Mouse (Mus musculus) midbrain, embryonic 10.5 days (tissue): ENCODE results near the gene Elmod3. TPM values are rescaled to one million over a fixed set of nuclear protein-coding genes. Genes with fewer than 3 reads are reported as not detected.

ENCODE experiments used
- DNase-seq: peaks from one replicate; pipeline ENCODE4 v3.0.0-alpha.2; 2017; ENCODE audit warnings: low spot score
- H3K27ac ChIP-seq: fragments of 300-500 bp; sonication (generic); replicated peaks from 2 replicates; pipeline ENCODE4 v1.5.1; 2016; ENCODE audit warnings: mild to moderate bottlenecking
- H3K27me3 ChIP-seq: fragments of 300-500 bp; sonication (generic); 2 replicates; pipeline ENCODE4 v1.6.1; 2016; ENCODE audit warnings: low read depth, mild to moderate bottlenecking; ENCODE audit not compliant: poor library complexity, severe bottlenecking
- H3K36me3 ChIP-seq: fragments of 300-500 bp; sonication (generic); 2 replicates; pipeline ENCODE4 v1.6.1; 2016; ENCODE audit warnings: mild to moderate bottlenecking, moderate library complexity
- H3K4me1 ChIP-seq: fragments of 300-500 bp; sonication (generic); 2 replicates; pipeline ENCODE4 v1.6.1; 2016
- H3K4me3 ChIP-seq: fragments of 300-500 bp; sonication (generic); 2 replicates; pipeline ENCODE4 v1.5.1; 2016; ENCODE audit warnings: mild to moderate bottlenecking, moderate library complexity
- H3K9me3 ChIP-seq: fragments of 300-500 bp; sonication (generic); replicated peaks from 2 replicates; pipeline ENCODE4 v1.6.1; 2016; ENCODE audit warnings: mild to moderate bottlenecking
- WGBS: fragments of 180-500 bp; shearing (Covaris S2); methylation state at CpG from one replicate; pipeline ENCODE4 v1.1.7; 2016; 5-methylcytosine and 5-hydroxymethylcytosine counted together
- polyA plus RNA-seq: library from polyadenylated mRNA; unstranded; fragments of >200 nt; fragmentation: Nextera tagmentation; extraction: Ambion mirVana; gene quantifications from 2 replicates; pipeline ENCODE4 v1.2.1, GENCODE M21; 2016

The Elmod3 gene
- 14.2 and 15.5 TPM in 2 replicates for polyA plus RNA-seq

GRCm38 (mm10) chr6:72597956-72598753 is at the start of gene Elmod3, which contains the start of gene Retsat:
Gene Elmod3 (minus strand): TSS chr6:72598413.
Gene Retsat (plus strand): TSS chr6:72598475.
- no peaks in the 10 kb centered on the region for H3K27me3 ChIP-seq
- H3K9me3 ChIP-seq: no peaks in the 10 kb centered on the region
- DNase-seq: peak; percentile 90
- H3K27ac ChIP-seq: peak within 1 kb of the TSS; percentile 82
- H3K36me3 ChIP-seq: no peaks in the 10 kb centered on the region
- 2% methylated on average over 38 of the region's 38 CpGs for WGBS
- peak within 1 kb of the TSS; percentile 71 for H3K4me3 ChIP-seq
- H3K4me1 ChIP-seq: peaks cover 21% of the 10 kb centered on the region

- Histone ChIP-seq H3K27ac (no peak overlapping the region), H3K27me3 (no peaks in the 10 kb centered on the region), H3K4me3 (no peak overlapping the region), H3K9me3 (no peaks in the 10 kb centered on the region), H3K4me1 (peaks cover 14% of the 10 kb centered on the region), H3K36me3 (peaks cover 10% of the 10 kb centered on the region)
- WGBS: 70% methylated on average over 10 of the region's 10 CpGs
- DNase-seq: peak; percentile 73
These were observed 49.2 kb upstream of the Elmod3 start for GRCm38 (mm10) chr6:72647383-72647820.

- Histone ChIP-seq H3K36me3 (peaks cover 17% of the 10 kb centered on the region), H3K4me1 (peaks cover 14% of the 10 kb centered on the region), H3K4me3 (no peak overlapping the region), H3K27me3 (no peaks in the 10 kb centered on the region), H3K27ac (no peak overlapping the region), H3K9me3 (no peaks in the 10 kb centered on the region)
- 88% methylated on average over 7 of the region's 7 CpGs for WGBS
- no peak for DNase-seq
These were observed 47.2 kb upstream of the Elmod3 start for GRCm38 (mm10) chr6:72645364-72645763.

GRCm38 (mm10) chr6:72644576-72644975 is 46.4 kb upstream of the Elmod3 start:
- no peak overlapping the region for H3K4me3 ChIP-seq
- peaks cover 19% of the 10 kb centered on the region for H3K36me3 ChIP-seq
- 82% methylated on average over 4 of the region's 4 CpGs for WGBS
- H3K9me3 ChIP-seq: no peaks in the 10 kb centered on the region
- no peaks in the 10 kb centered on the region for H3K27me3 ChIP-seq
- DNase-seq: no peak
- H3K4me1 ChIP-seq: peaks cover 14% of the 10 kb centered on the region
- no peak overlapping the region for H3K27ac ChIP-seq

GRCm38 (mm10) chr6:72641218-72641954 is 43.2 kb upstream of the Elmod3 start:
- Histone ChIP-seq H3K27me3 (no peaks in the 10 kb centered on the region), H3K4me3 (no peak overlapping the region), H3K27ac (no peak overlapping the region), H3K36me3 (0 out of 2 replicates have a peak, but pooled peaks cover 8% of the 10 kb centered on the region), H3K9me3 (no peaks in the 10 kb centered on the region), H3K4me1 (peaks cover under 1% of the 10 kb centered on the region; the same call in 1 of the 2 replicates)
- 85% methylated on average over 18 of the region's 18 CpGs for WGBS
- DNase-seq: no peak

GRCm38 (mm10) chr6:72636940-72637339 is 38.7 kb upstream of the Elmod3 start:
- Histone ChIP-seq H3K36me3 (peaks cover 25% of the 10 kb centered on the region), H3K9me3 (no peaks in the 10 kb centered on the region), H3K4me3 (no peak overlapping the region), H3K4me1 (peaks cover 4% of the 10 kb centered on the region; the same call in 1 of the 2 replicates), H3K27me3 (no peaks in the 10 kb centered on the region), H3K27ac (no peak overlapping the region)
- DNase-seq: no peak
- 80% methylated on average over 3 of the region's 3 CpGs for WGBS

- 58% methylated on average over 12 of the region's 12 CpGs for WGBS
- no peaks in the 10 kb centered on the region for H3K27me3 ChIP-seq
- peak; percentile 58 for DNase-seq
- peaks cover 4% of the 10 kb centered on the region; the same call in 1 of the 2 replicates for H3K4me1 ChIP-seq
- H3K4me3 ChIP-seq: no peak overlapping the region
- no peaks in the 10 kb centered on the region for H3K9me3 ChIP-seq
- peaks cover 34% of the 10 kb centered on the region for H3K36me3 ChIP-seq
- H3K27ac ChIP-seq: 0 out of 2 replicates have a peak overlapping the region, but pooled peaks have one; percentile 14
These were observed 37.7 kb upstream of the Elmod3 start for GRCm38 (mm10) chr6:72635760-72636431.

GRCm38 (mm10) chr6:72634311-72634710 is 36.1 kb upstream of the Elmod3 start:
- peaks cover 43% of the 10 kb centered on the region for H3K36me3 ChIP-seq
- DNase-seq: no peak
- H3K27ac ChIP-seq: no peak overlapping the region
- WGBS: 80% methylated on average over 10 of the region's 10 CpGs
- H3K9me3 ChIP-seq: no peaks in the 10 kb centered on the region
- H3K27me3 ChIP-seq: no peaks in the 10 kb centered on the region
- peaks cover 4% of the 10 kb centered on the region; the same call in 1 of the 2 replicates for H3K4me1 ChIP-seq
- no peak overlapping the region for H3K4me3 ChIP-seq

GRCm38 (mm10) chr6:72631700-72632099 is 33.5 kb upstream of the Elmod3 start:
- no peak for DNase-seq
- Histone ChIP-seq H3K36me3 (peaks cover 68% of the 10 kb centered on the region), H3K4me3 (no peak overlapping the region), H3K27me3 (no peaks in the 10 kb centered on the region), H3K27ac (no peak overlapping the region), H3K4me1 (peaks cover 4% of the 10 kb centered on the region; the same call in 1 of the 2 replicates), H3K9me3 (no peaks in the 10 kb centered on the region)
- WGBS: 90% methylated on average over 6 of the region's 6 CpGs

GRCm38 (mm10) chr6:72630961-72631360 is 32.7 kb upstream of the Elmod3 start:
- no peaks in the 10 kb centered on the region for H3K4me1 ChIP-seq
- 93% methylated on average over 14 of the region's 14 CpGs for WGBS
- no peak for DNase-seq
- H3K27me3 ChIP-seq: no peaks in the 10 kb centered on the region
- no peak overlapping the region for H3K27ac ChIP-seq
- peaks cover 72% of the 10 kb centered on the region for H3K36me3 ChIP-seq
- no peak overlapping the region for H3K4me3 ChIP-seq
- H3K9me3 ChIP-seq: no peaks in the 10 kb centered on the region

- H3K9me3 ChIP-seq: no peaks in the 10 kb centered on the region
- DNase-seq: no peak
- H3K36me3 ChIP-seq: peaks cover 72% of the 10 kb centered on the region
- H3K4me1 ChIP-seq: no peaks in the 10 kb centered on the region
- no peak overlapping the region for H3K27ac ChIP-seq
- 97% methylated on average over 2 of the region's 2 CpGs for WGBS
- no peak overlapping the region for H3K4me3 ChIP-seq
- H3K27me3 ChIP-seq: no peaks in the 10 kb centered on the region
These were observed 32.2 kb upstream of the Elmod3 start for GRCm38 (mm10) chr6:72630370-72630769.

GRCm38 (mm10) chr6:72627276-72627675 is 29.1 kb upstream of the Elmod3 start:
- H3K9me3 ChIP-seq: no peaks in the 10 kb centered on the region
- no peak for DNase-seq
- WGBS: 92% methylated on average over 16 of the region's 16 CpGs
- no peaks in the 10 kb centered on the region for H3K27me3 ChIP-seq
- no peak overlapping the region for H3K4me3 ChIP-seq
- H3K36me3 ChIP-seq: peaks cover 59% of the 10 kb centered on the region
- no peaks in the 10 kb centered on the region for H3K4me1 ChIP-seq
- no peak overlapping the region for H3K27ac ChIP-seq
